In genomic region chr11:26961336-26961980, GRCm38 (mm10) we compare ENCODE assay signal across 7 mouse cellular contexts.
DNase-seq lines count a peak whose midpoint lies in the region; ATAC-seq lines count a peak whose summit lies in the region.

No protein-coding gene starts in this region.

- H3K4me2 ChIP-seq in intestine, embryonic 16.5 days (ENCODE audit: low read depth, low read length) = peak overlapping the region; percentile 40; the same call in 1 of the 2 replicates
- peak overlapping the region; percentile 37 for H3K4me2 ChIP-seq in midbrain, embryonic 13.5 days (replicated peaks)

- no peaks in the 10 kb centered on the region for H3K9me3 ChIP-seq in intestine, embryonic 16.5 days (ENCODE audit: control insufficient read depth, low read length)
- H3K9me3 ChIP-seq in midbrain, embryonic 13.5 days = no peaks in the 10 kb centered on the region

- no peaks in the 10 kb centered on the region for H3K27me3 ChIP-seq in intestine, embryonic 16.5 days (replicated peaks; ENCODE audit: control insufficient read depth, insufficient read depth, low read length)
- no peaks in the 10 kb centered on the region for H3K27me3 ChIP-seq in midbrain, embryonic 13.5 days

- peak; percentile 82 for DNase-seq in adrenal gland, adult 2 months
- DNase-seq in embryo, embryonic 11 days = peak; percentile 91
- DNase-seq in gastrocnemius, postnatal 4 days (ENCODE audit: low spot score in 2 of 2) = peak; percentile 53 to 73
- peak; percentile 88 to 92 for DNase-seq in left cerebral cortex, postnatal 36 days (ENCODE audit: low spot score in 2 of 2)
- peak; percentile 21 for DNase-seq in spleen, adult 12 weeks (ENCODE audit: low spot score)

- no peak overlapping the region for H3K4me3 ChIP-seq in intestine, embryonic 16.5 days (ENCODE audit: low read length)
- no peak overlapping the region for H3K4me3 ChIP-seq in midbrain, embryonic 13.5 days (replicated peaks)

- H3K9ac ChIP-seq in intestine, embryonic 16.5 days (ENCODE audit: low read depth, low read length) = no peak overlapping the region
- no peak overlapping the region for H3K9ac ChIP-seq in midbrain, embryonic 13.5 days (replicated peaks)

- intact Hi-C loops in left cerebral cortex, postnatal 36 days (cut with DNase I) = loop anchor here (10.0 kb wide), 2 partner anchors 897 to 1097 kb away; no protein-coding TSS in a partner anchor

- no peaks in the 10 kb centered on the region for H3K36me3 ChIP-seq in intestine, embryonic 16.5 days (ENCODE audit: control insufficient read depth, insufficient read depth, low read length)
- H3K36me3 ChIP-seq in midbrain, embryonic 13.5 days = no peaks in the 10 kb centered on the region

- 6% methylated on average over 5 of the region's 5 CpGs for WGBS in intestine, embryonic 16.5 days
- WGBS in midbrain, embryonic 13.5 days = 2% methylated on average over 5 of the region's 5 CpGs

- H3K27ac ChIP-seq in intestine, embryonic 16.5 days (ENCODE audit: low read length) = no peak overlapping the region
- 0 out of 2 replicates have a peak overlapping the region, but pooled peaks have one; percentile 44 for H3K27ac ChIP-seq in midbrain, embryonic 13.5 days

- peaks cover 2% of the 10 kb centered on the region; the same call in 1 of the 2 replicates for H3K4me1 ChIP-seq in intestine, embryonic 16.5 days (ENCODE audit: control insufficient read depth, insufficient read depth, low read length)
- H3K4me1 ChIP-seq in midbrain, embryonic 13.5 days (replicated peaks) = peaks cover 19% of the 10 kb centered on the region

- peak; percentile 99 for ATAC-seq in intestine, embryonic 16.5 days
- ATAC-seq in midbrain, embryonic 13.5 days = peak; percentile 99

Comparison
In these comparisons a context has a peak if more than half of its experiments do, and no peak if none do; other contexts are left out.
1. DNase-seq: peak in every context shown above with its lines; median percentile 91 in embryo, embryonic 11 days; 90 in left cerebral cortex, postnatal 36 days; 82 in adrenal gland, adult 2 months; 63 in gastrocnemius, postnatal 4 days; 21 in spleen, adult 12 weeks.